Mouse (Mus musculus): ENCODE data around the gene Ccz1. TPM values are rescaled to one million over a fixed set of nuclear protein-coding genes. Genes with fewer than 3 reads are reported as not detected.

The Ccz1 gene
- polyA plus RNA-seq, 2 experiments: 21.9 to 46.8 TPM

GRCm38 (mm10) chr5:144049881-144050280 is 35.2 kb upstream of the Ccz1 start:
- Histone ChIP-seq H3K9me3 (ENCODE audit: control insufficient read depth, low read length) (no peaks in the 10 kb centered on the region), H3K4me1 (replicated peaks; ENCODE audit: control insufficient read depth in 2 of 2, insufficient read depth in 2 of 2, low read length in 1 of 2) (no peaks in the 10 kb centered on the region), H3K4me2 (ENCODE audit: low read depth) (no peak overlapping the region), H3K4me3 (ENCODE audit: insufficient read depth in 1 of 2, low read depth in 2 of 2, low read length in 2 of 2) (no peak overlapping the region), H3K27ac (no peak overlapping the region), H3K27me3 (ENCODE audit: control insufficient read depth, insufficient read depth, low read length) (no peaks in the 10 kb centered on the region), H3K9ac (replicated peaks) (no peak overlapping the region), H3K36me3 (replicated peaks; ENCODE audit: control insufficient read depth, insufficient read depth, low read depth) (no peaks in the 10 kb centered on the region)
- TF ChIP-seq EP300 (IDR thresholded peaks at IDR 0.05; ENCODE audit: low read depth): no peak
- no peak for TF ChIP-seq CTCF (IDR thresholded peaks at IDR 0.05; ENCODE audit: low read depth)
- WGBS (ENCODE audit: insufficient replicate concordance): 51% methylated on average over 3 of the region's 3 CpGs
- ATAC-seq (ENCODE audit: insufficient read depth): no peak
- no peak for DNase-seq (ENCODE audit: low read depth in 3 of 3, low spot score in 3 of 3)

DNA sequence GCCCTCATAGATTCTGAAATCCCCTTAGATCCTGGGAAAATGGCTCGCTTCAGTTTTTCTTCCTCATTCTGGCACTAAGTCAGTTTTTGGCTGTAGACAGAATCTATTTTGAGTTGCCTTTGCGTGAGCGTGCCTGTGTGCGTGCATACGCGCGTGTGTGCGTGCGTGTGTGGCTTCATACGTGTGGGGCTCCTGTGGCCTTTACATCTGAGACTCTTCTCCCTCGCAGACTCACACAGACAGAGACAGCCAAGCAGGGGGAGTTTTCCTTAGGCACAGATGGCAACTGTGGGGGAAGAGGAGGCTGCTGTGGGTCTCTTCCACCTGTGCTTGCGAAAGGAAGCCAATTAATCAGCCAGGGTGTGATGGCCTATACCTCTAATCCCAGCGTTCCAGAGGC is 32.6 kb upstream of the Ccz1 start:
- Histone ChIP-seq H3K9ac (replicated peaks) (no peak overlapping the region), H3K4me2 (ENCODE audit: low read depth) (no peak overlapping the region), H3K36me3 (replicated peaks; ENCODE audit: control insufficient read depth, insufficient read depth, low read depth) (no peaks in the 10 kb centered on the region), H3K9me3 (ENCODE audit: control insufficient read depth, low read length) (no peaks in the 10 kb centered on the region), H3K4me1 (replicated peaks; ENCODE audit: control insufficient read depth in 2 of 2, insufficient read depth in 2 of 2, low read length in 1 of 2) (no peaks in the 10 kb centered on the region), H3K27me3 (ENCODE audit: control insufficient read depth, insufficient read depth, low read length) (no peaks in the 10 kb centered on the region), H3K27ac (no peak overlapping the region), H3K4me3 (ENCODE audit: insufficient read depth in 1 of 2, low read depth in 2 of 2, low read length in 2 of 2) (no peak overlapping the region)
- ATAC-seq (ENCODE audit: insufficient read depth): no peak
- no peak for DNase-seq (ENCODE audit: low read depth in 3 of 3, low spot score in 3 of 3)
- 65% methylated on average over 13 of the region's 13 CpGs for WGBS (ENCODE audit: insufficient replicate concordance)
- no peak for TF ChIP-seq CTCF (IDR thresholded peaks at IDR 0.05; ENCODE audit: low read depth)
- no peak for TF ChIP-seq EP300 (IDR thresholded peaks at IDR 0.05; ENCODE audit: low read depth)

- no peak for ATAC-seq (ENCODE audit: insufficient read depth)
- 73% methylated on average over 11 of the region's 11 CpGs for WGBS (ENCODE audit: insufficient replicate concordance)
Measured at GRCm38 (mm10) chr5:144043166-144043565, 28.5 kb upstream of the Ccz1 start.

DNA sequence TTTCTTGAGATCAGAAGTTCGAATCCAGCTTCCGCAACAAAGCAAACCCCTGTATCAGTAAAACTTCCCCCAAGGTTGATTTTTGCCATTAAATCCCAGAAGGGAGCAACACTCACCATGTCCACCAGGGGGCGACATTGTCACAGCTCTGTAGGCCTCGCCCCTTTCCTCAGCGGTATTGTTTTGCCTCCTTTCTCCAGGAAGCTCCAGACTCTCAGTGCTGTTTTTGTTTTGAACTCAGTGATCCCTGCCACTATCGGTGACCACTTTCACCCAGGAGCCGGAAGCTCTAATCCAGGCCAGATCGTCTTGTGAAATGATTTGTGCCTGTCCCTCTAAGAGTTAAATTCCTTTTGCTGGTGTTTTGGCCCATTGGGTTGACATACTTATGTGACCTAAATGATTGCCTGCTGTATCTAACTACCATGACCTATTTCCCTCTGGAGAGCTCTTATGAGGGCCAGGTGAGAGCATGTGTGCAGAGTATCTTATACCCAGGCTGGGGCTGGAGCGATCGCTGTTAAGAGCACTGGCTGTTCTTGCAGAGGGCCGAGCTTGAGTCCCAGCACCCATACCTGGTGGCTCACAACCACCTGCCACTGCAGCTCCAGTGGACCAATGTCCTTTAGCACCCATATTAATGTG is 26.2 kb upstream of the Ccz1 start:
- no peak overlapping the region for H3K4me2 ChIP-seq (ENCODE audit: low read depth)
- WGBS (ENCODE audit: insufficient replicate concordance): 37% methylated on average over 11 of the region's 11 CpGs

More at GRCm38 (mm10) chr5:144043166-144043565, 28.5 kb upstream of the Ccz1 start:
- H3K4me1 ChIP-seq (replicated peaks; ENCODE audit: control insufficient read depth in 2 of 2, insufficient read depth in 2 of 2, low read length in 1 of 2): 0 out of 4 replicates have a peak, but pooled peaks cover 0 to 2% of the 10 kb centered on the region in 2 experiments
- H3K36me3 ChIP-seq (replicated peaks; ENCODE audit: control insufficient read depth, insufficient read depth, low read depth): no peaks in the 10 kb centered on the region
- H3K9ac ChIP-seq (replicated peaks): no peak overlapping the region
- H3K27me3 ChIP-seq (ENCODE audit: control insufficient read depth, insufficient read depth, low read length): no peaks in the 10 kb centered on the region
- no peak overlapping the region for H3K4me2 ChIP-seq (ENCODE audit: low read depth)
- no peaks in the 10 kb centered on the region for H3K9me3 ChIP-seq (ENCODE audit: control insufficient read depth, low read length)
- TF ChIP-seq CTCF (IDR thresholded peaks at IDR 0.05; ENCODE audit: low read depth): no peak
- no peak for TF ChIP-seq EP300 (IDR thresholded peaks at IDR 0.05; ENCODE audit: low read depth)
- no peak overlapping the region for H3K4me3 ChIP-seq (ENCODE audit: insufficient read depth in 1 of 2, low read depth in 2 of 2, low read length in 2 of 2)
- H3K27ac ChIP-seq: no peak overlapping the region
- DNase-seq (ENCODE audit: low read depth in 3 of 3, low spot score in 3 of 3): no peak

DNA sequence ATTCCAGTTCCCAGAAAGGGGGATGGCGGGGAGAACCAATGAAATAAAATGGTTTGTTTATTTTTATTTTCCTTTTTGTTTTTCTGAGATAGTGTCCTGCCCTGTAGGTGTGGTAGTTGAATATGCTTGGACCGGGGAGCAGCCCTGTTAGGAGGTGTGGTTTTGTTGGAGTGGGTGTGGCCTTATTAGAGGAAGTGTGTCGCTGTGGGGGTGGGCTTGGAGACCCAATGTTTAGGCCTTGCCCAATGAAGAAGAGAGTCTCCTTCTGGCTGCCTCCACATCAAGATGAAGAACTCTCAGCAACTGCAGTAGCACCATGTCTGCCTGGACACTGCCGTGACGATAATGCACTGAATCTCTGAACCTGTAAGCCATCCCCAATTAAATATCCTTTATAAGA is 25.2 kb upstream of the Ccz1 start:
- no peak overlapping the region for H3K4me3 ChIP-seq (ENCODE audit: insufficient read depth in 1 of 2, low read depth in 2 of 2, low read length in 2 of 2)
- H3K9ac ChIP-seq (replicated peaks): no peak overlapping the region
- H3K4me1 ChIP-seq (replicated peaks; ENCODE audit: control insufficient read depth in 2 of 2, insufficient read depth in 2 of 2, low read length in 1 of 2): 0 out of 4 replicates have a peak, but pooled peaks cover 0 to 2% of the 10 kb centered on the region in 2 experiments
- ATAC-seq (ENCODE audit: insufficient read depth): no peak
- DNase-seq (ENCODE audit: low read depth in 3 of 3, low spot score in 3 of 3): no peak
- H3K4me2 ChIP-seq (ENCODE audit: low read depth): no peak overlapping the region
- H3K27ac ChIP-seq: no peak overlapping the region
- no peaks in the 10 kb centered on the region for H3K9me3 ChIP-seq (ENCODE audit: control insufficient read depth, low read length)
- H3K36me3 ChIP-seq (replicated peaks; ENCODE audit: control insufficient read depth, insufficient read depth, low read depth): no peaks in the 10 kb centered on the region
- 73% methylated on average over 5 of the region's 5 CpGs for WGBS (ENCODE audit: insufficient replicate concordance)
- TF ChIP-seq EP300 (IDR thresholded peaks at IDR 0.05; ENCODE audit: low read depth) (no peak), CTCF (IDR thresholded peaks at IDR 0.05; ENCODE audit: low read depth) (no peak)
- H3K27me3 ChIP-seq (ENCODE audit: control insufficient read depth, insufficient read depth, low read length): no peaks in the 10 kb centered on the region

More for the DNA sequence above, 26.2 kb upstream of the Ccz1 start:
- ATAC-seq (ENCODE audit: insufficient read depth) (no peak), DNase-seq (ENCODE audit: low read depth in 3 of 3, low spot score in 3 of 3) (peak; percentile 35 to 45 (median 37))
- no peaks in the 10 kb centered on the region for H3K36me3 ChIP-seq (replicated peaks; ENCODE audit: control insufficient read depth, insufficient read depth, low read depth)
- H3K9me3 ChIP-seq (ENCODE audit: control insufficient read depth, low read length): no peaks in the 10 kb centered on the region
- no peaks in the 10 kb centered on the region for H3K27me3 ChIP-seq (ENCODE audit: control insufficient read depth, insufficient read depth, low read length)
- H3K9ac ChIP-seq (replicated peaks): no peak overlapping the region
- H3K27ac ChIP-seq: no peak overlapping the region
- TF ChIP-seq EP300 (IDR thresholded peaks at IDR 0.05; ENCODE audit: low read depth): no peak
- peak; percentile 96 for TF ChIP-seq CTCF (IDR thresholded peaks at IDR 0.05; ENCODE audit: low read depth)
- no peak overlapping the region for H3K4me3 ChIP-seq (ENCODE audit: insufficient read depth in 1 of 2, low read depth in 2 of 2, low read length in 2 of 2)
- H3K4me1 ChIP-seq (replicated peaks; ENCODE audit: control insufficient read depth in 2 of 2, insufficient read depth in 2 of 2, low read length in 1 of 2): 0 out of 4 replicates have a peak, but pooled peaks cover 0 to 2% of the 10 kb centered on the region in 2 experiments
